Mouse (Mus musculus) embryo, embryonic 10 days (tissue): ENCODE results near the gene Crtac1.

ENCODE experiments used
- DNase-seq: peaks from one replicate; pipeline ENCODE4 v3.0.0-alpha.2; 2015; ENCODE audit warnings: low spot score

Gene Crtac1

DNA sequence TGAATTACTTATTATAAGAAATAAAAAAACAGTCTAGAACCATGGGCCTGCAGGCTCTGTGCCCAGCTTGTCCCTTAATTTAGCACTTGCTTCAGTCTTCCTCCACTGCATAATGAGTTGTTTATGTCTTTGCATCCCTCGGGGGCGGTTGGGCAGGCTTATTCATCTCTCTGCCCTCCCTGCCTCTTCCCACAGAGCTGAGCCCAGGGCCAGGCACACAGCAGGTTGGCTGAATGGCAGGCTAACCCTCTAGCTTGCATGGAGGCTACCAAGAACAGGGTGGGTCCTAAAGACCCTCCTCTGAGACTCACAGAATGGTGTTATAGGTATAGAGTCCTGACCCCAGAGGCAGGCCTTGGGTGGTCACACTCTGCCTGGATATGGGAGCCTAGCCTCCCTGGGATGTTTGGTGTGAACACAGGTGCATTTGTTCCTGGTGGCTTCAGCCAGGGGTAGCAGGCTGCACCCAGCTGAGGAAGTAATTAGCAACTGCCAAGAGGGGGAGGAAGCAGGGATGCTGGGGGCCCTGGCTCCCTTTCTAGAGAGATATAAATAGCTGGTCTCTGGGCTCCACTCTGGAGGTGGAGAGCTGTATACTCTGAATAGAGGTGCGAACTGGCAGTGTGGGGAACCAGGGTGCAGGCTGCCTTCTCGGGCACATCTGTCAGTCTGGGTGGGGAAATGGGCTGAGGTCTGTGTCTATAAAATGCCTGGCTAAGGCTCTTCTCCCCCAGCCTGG lies 193.8 kb downstream of the Crtac1 start:
- DNase-seq: no peak
